Mouse (Mus musculus) liver, adult 2 months (tissue): ENCODE results near the gene Dnah8.

Experiments used
- CTCF ChIP-seq: fragments of 200-500 bp; IDR thresholded peaks from 2 replicates; pipeline ENCODE4 v1.5.1; 2011; ENCODE audit warnings: low read depth, low read length, control low read depth
- POLR2A ChIP-seq: fragments of 200-500 bp; IDR thresholded peaks from 2 replicates; pipeline ENCODE4 v1.6.1; 2011; ENCODE audit warnings: low read length, control low read depth; ENCODE audit not compliant: insufficient read depth; ENCODE audit errors: extremely low read depth

GRCm38 (mm10) chr17:30691481-30691880 is 67.3 kb downstream of the Dnah8 start:
- no peak for TF ChIP-seq POLR2A
- no peak for TF ChIP-seq CTCF
